Mouse (Mus musculus) ES-Bruce4 (cell line): ENCODE data around the gene Lrmda.

Source experiments
- CTCF ChIP-seq: IDR thresholded peaks from one replicate; pipeline ENCODE4 v1.8.1; 2011; ENCODE audit warnings: low read depth, low read length
- EP300 ChIP-seq: IDR thresholded peaks from 2 replicates; pipeline ENCODE4 v1.6.1; 2011; ENCODE audit warnings: low read depth, low read length; ENCODE audit not compliant: insufficient read depth
- POLR2A ChIP-seq: IDR thresholded peaks from one replicate; pipeline ENCODE4 v1.8.1; 2011; ENCODE audit warnings: low read length; ENCODE audit not compliant: insufficient read depth

- TF ChIP-seq EP300 (no peak), POLR2A (no peak), CTCF (no peak)
These were observed 36.1 kb upstream of the Lrmda start for GRCm38 (mm10) chr14:21983311-21983949.
